Mouse (Mus musculus) liver, embryonic 14.5 days (tissue): ENCODE data around the gene Gm13695.
"Not testable (repeated sequence)": the region's sequence is repeated elsewhere in the genome, so short reads cannot be mapped to it uniquely, and the experiment has no call there.

Source experiments
- CTCF ChIP-seq: IDR thresholded peaks from 2 replicates; pipeline ENCODE4 v1.5.1; 2016; ENCODE audit warnings: antibody characterized with exemption, low read depth, control low read depth
- EP300 ChIP-seq: IDR thresholded peaks from 2 replicates; pipeline ENCODE4 v1.6.1; 2016; ENCODE audit warnings: antibody characterized with exemption, low read depth

DNA sequence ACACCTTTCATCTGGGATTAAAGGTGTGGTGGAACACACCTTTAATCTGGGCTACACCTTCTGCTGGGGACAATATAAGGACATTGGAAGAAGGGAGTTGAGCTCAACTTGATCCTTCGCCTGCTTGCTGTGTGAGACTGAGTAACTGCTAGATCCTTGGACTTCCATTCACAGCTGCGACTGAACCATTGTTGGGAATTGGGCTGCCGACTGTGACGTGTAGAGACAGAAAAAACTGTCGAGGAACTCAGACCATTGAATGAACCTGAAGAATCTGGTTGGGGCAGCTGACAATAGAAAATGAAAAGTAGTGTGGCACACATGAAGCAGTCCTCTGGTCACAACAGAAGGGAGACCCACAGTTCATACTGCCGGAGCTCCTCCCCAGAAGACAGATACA lies 11.7 kb upstream of the Gm13695 start, which contains the start of gene Gm13698:
- not testable (repeated sequence) for TF ChIP-seq CTCF, EP300
